Mouse (Mus musculus): ENCODE data around the gene Naa15. TPM values are rescaled to one million over a fixed set of nuclear protein-coding genes. Genes with fewer than 3 reads are reported as not detected.

The Naa15 gene
- polyA plus RNA-seq, 2 experiments = 12.9 to 13.3 TPM

- no peaks in the 10 kb centered on the region for H3K9me3 ChIP-seq (ENCODE audit: control insufficient read depth, low read length)
- H3K4me3 ChIP-seq (ENCODE audit: insufficient read depth in 1 of 2, low read depth in 2 of 2, low read length in 2 of 2) = no peak overlapping the region
- H3K36me3 ChIP-seq (replicated peaks; ENCODE audit: control insufficient read depth, insufficient read depth, low read depth) = no peaks in the 10 kb centered on the region
- 83% methylated on average over 13 of the region's 13 CpGs for WGBS (ENCODE audit: insufficient replicate concordance)
- H3K27ac ChIP-seq = no peak overlapping the region
- H3K4me1 ChIP-seq (replicated peaks; ENCODE audit: control insufficient read depth in 2 of 2, insufficient read depth in 2 of 2, low read length in 1 of 2) = no peaks in the 10 kb centered on the region; a peak in 1 of 4 replicates
- no peak overlapping the region for H3K4me2 ChIP-seq (ENCODE audit: low read depth)
- TF ChIP-seq EP300 (IDR thresholded peaks at IDR 0.05; ENCODE audit: low read depth) (no peak), CTCF (IDR thresholded peaks at IDR 0.05; ENCODE audit: low read depth) (no peak)
- H3K9ac ChIP-seq (replicated peaks) = no peak overlapping the region
- no peak for ATAC-seq (ENCODE audit: insufficient read depth)
- DNase-seq (ENCODE audit: low read depth in 3 of 3, low spot score in 3 of 3) = no peak
- H3K27me3 ChIP-seq (ENCODE audit: control insufficient read depth, insufficient read depth, low read length) = no peaks in the 10 kb centered on the region
Measured at GRCm38 (mm10) chr3:51493272-51493838, 78.4 kb downstream of the Naa15 start.

DNA sequence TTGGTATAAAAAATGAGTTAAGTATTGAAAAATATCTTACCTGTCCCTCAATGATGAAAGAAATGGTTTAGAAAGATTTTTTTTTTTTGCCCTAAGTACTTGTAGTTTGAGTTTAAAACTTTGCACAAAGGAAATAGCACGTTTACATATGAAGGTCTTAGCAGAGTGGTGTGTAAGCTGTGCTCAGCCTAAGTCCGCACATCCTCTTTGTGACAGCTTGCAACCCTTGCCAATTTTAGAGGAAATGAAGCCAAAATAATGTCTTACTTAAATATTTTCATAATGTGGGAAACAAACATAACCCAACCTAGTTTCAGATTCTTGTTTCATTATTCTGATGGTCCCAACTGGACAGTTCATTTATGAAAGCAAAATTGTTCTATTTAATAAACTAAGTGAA lies 79.5 kb downstream of the Naa15 start:
- Histone ChIP-seq H3K4me3 (ENCODE audit: insufficient read depth in 1 of 2, low read depth in 2 of 2, low read length in 2 of 2) (no peak overlapping the region), H3K4me2 (ENCODE audit: low read depth) (no peak overlapping the region), H3K27me3 (ENCODE audit: control insufficient read depth, insufficient read depth, low read length) (no peaks in the 10 kb centered on the region), H3K27ac (no peak overlapping the region), H3K36me3 (replicated peaks; ENCODE audit: control insufficient read depth, insufficient read depth, low read depth) (no peaks in the 10 kb centered on the region), H3K4me1 (replicated peaks; ENCODE audit: control insufficient read depth in 2 of 2, insufficient read depth in 2 of 2, low read length in 1 of 2) (no peaks in the 10 kb centered on the region; a peak in 1 of 4 replicates), H3K9ac (replicated peaks) (no peak overlapping the region), H3K9me3 (ENCODE audit: control insufficient read depth, low read length) (no peaks in the 10 kb centered on the region)
- WGBS (ENCODE audit: insufficient replicate concordance) = 73% methylated on average over 2 of the region's 2 CpGs
- DNase-seq (ENCODE audit: low read depth in 3 of 3, low spot score in 3 of 3) = no peak
- TF ChIP-seq EP300 (IDR thresholded peaks at IDR 0.05; ENCODE audit: low read depth) = no peak
- TF ChIP-seq CTCF (IDR thresholded peaks at IDR 0.05; ENCODE audit: low read depth) = no peak
- no peak for ATAC-seq (ENCODE audit: insufficient read depth)

GRCm38 (mm10) chr3:51495646-51496045 lies 80.7 kb downstream of the Naa15 start:
- 72% methylated on average over 9 of the region's 9 CpGs for WGBS (ENCODE audit: insufficient replicate concordance)
- ATAC-seq (ENCODE audit: insufficient read depth) = no peak
- DNase-seq (ENCODE audit: low read depth in 3 of 3, low spot score in 3 of 3) = no peak
- Histone ChIP-seq H3K4me3 (ENCODE audit: insufficient read depth in 1 of 2, low read depth in 2 of 2, low read length in 2 of 2) (no peak overlapping the region), H3K27me3 (ENCODE audit: control insufficient read depth, insufficient read depth, low read length) (no peaks in the 10 kb centered on the region), H3K27ac (no peak overlapping the region), H3K36me3 (replicated peaks; ENCODE audit: control insufficient read depth, insufficient read depth, low read depth) (no peaks in the 10 kb centered on the region), H3K9ac (replicated peaks) (no peak overlapping the region), H3K9me3 (ENCODE audit: control insufficient read depth, low read length) (no peaks in the 10 kb centered on the region), H3K4me2 (ENCODE audit: low read depth) (no peak overlapping the region), H3K4me1 (replicated peaks; ENCODE audit: control insufficient read depth in 2 of 2, insufficient read depth in 2 of 2, low read length in 1 of 2) (no peaks in the 10 kb centered on the region; a peak in 1 of 4 replicates)
- TF ChIP-seq EP300 (IDR thresholded peaks at IDR 0.05; ENCODE audit: low read depth) (no peak), CTCF (IDR thresholded peaks at IDR 0.05; ENCODE audit: low read depth) (no peak)

GRCm38 (mm10) chr3:51497978-51498377 lies 83.0 kb downstream of the Naa15 start:
- DNase-seq (ENCODE audit: low read depth in 3 of 3, low spot score in 3 of 3) = no peak
- H3K4me1 ChIP-seq (replicated peaks; ENCODE audit: control insufficient read depth in 2 of 2, insufficient read depth in 2 of 2, low read length in 1 of 2) = no peaks in the 10 kb centered on the region
- no peaks in the 10 kb centered on the region for H3K27me3 ChIP-seq (ENCODE audit: control insufficient read depth, insufficient read depth, low read length)
- WGBS (ENCODE audit: insufficient replicate concordance) = 76% methylated on average over 1 of the region's 1 CpGs
- TF ChIP-seq EP300 (IDR thresholded peaks at IDR 0.05; ENCODE audit: low read depth) (no peak), CTCF (IDR thresholded peaks at IDR 0.05; ENCODE audit: low read depth) (no peak)
- H3K9ac ChIP-seq (replicated peaks) = no peak overlapping the region
- no peak overlapping the region for H3K27ac ChIP-seq
- no peaks in the 10 kb centered on the region for H3K36me3 ChIP-seq (replicated peaks; ENCODE audit: control insufficient read depth, insufficient read depth, low read depth)
- no peak overlapping the region for H3K4me2 ChIP-seq (ENCODE audit: low read depth)
- no peaks in the 10 kb centered on the region for H3K9me3 ChIP-seq (ENCODE audit: control insufficient read depth, low read length)
- no peak for ATAC-seq (ENCODE audit: insufficient read depth)
- H3K4me3 ChIP-seq (ENCODE audit: insufficient read depth in 1 of 2, low read depth in 2 of 2, low read length in 2 of 2) = no peak overlapping the region

GRCm38 (mm10) chr3:51498659-51499058 lies 83.7 kb downstream of the Naa15 start:
- no peak overlapping the region for H3K4me3 ChIP-seq (ENCODE audit: insufficient read depth in 1 of 2, low read depth in 2 of 2, low read length in 2 of 2)
- DNase-seq (ENCODE audit: low read depth in 3 of 3, low spot score in 3 of 3) (no peak), ATAC-seq (ENCODE audit: insufficient read depth) (no peak)
- no peak overlapping the region for H3K9ac ChIP-seq (replicated peaks)
- no peaks in the 10 kb centered on the region for H3K4me1 ChIP-seq (replicated peaks; ENCODE audit: control insufficient read depth in 2 of 2, insufficient read depth in 2 of 2, low read length in 1 of 2)
- 54% methylated on average over 5 of the region's 5 CpGs for WGBS (ENCODE audit: insufficient replicate concordance)
- H3K27ac ChIP-seq = no peak overlapping the region
- H3K9me3 ChIP-seq (ENCODE audit: control insufficient read depth, low read length) = no peaks in the 10 kb centered on the region
- no peaks in the 10 kb centered on the region for H3K36me3 ChIP-seq (replicated peaks; ENCODE audit: control insufficient read depth, insufficient read depth, low read depth)
- no peaks in the 10 kb centered on the region for H3K27me3 ChIP-seq (ENCODE audit: control insufficient read depth, insufficient read depth, low read length)
- H3K4me2 ChIP-seq (ENCODE audit: low read depth) = no peak overlapping the region
- no peak for TF ChIP-seq CTCF (IDR thresholded peaks at IDR 0.05; ENCODE audit: low read depth)

All from liver, embryonic 14.5 days (tissue).